Mouse (Mus musculus) small intestine, adult 2 months (tissue): ENCODE measurements around the gene Samd7. TPM values are rescaled to one million over a fixed set of nuclear protein-coding genes. Genes with fewer than 3 reads are reported as not detected.
A peak's percentile ranks its signal among the peaks of the same experiment; 100 is the strongest.

ENCODE experiments used
- H3K27ac ChIP-seq: fragments of 200-500 bp; 2 replicates; pipeline ENCODE4 v1.5.1; 2012; ENCODE audit warnings: low read depth, low read length, control low read depth, inconsistent platforms; ENCODE audit not compliant: insufficient read depth
- H3K27me3 ChIP-seq: fragments of 200-500 bp; 2 replicates; pipeline ENCODE4 v1.6.1; 2012; ENCODE audit warnings: mild to moderate bottlenecking, moderate library complexity, low read length, inconsistent platforms; ENCODE audit not compliant: control insufficient read depth, insufficient read depth
- H3K36me3 ChIP-seq: fragments of 200-500 bp; 2 replicates; pipeline ENCODE4 v1.6.1; 2012; ENCODE audit warnings: mild to moderate bottlenecking, low read length, control low read depth, inconsistent platforms; ENCODE audit not compliant: control insufficient read depth, insufficient read depth
- H3K4me1 ChIP-seq: fragments of 200-500 bp; 2 replicates; pipeline ENCODE4 v1.6.1; 2012; ENCODE audit warnings: low read length, inconsistent platforms, mixed read lengths; ENCODE audit not compliant: control insufficient read depth, insufficient read depth, insufficient read length
- H3K4me3 ChIP-seq: fragments of 200-500 bp; 2 replicates; pipeline ENCODE4 v1.5.1; 2012; ENCODE audit warnings: low read depth, mild to moderate bottlenecking, control low read depth, inconsistent platforms, low read length, moderate library complexity
- CTCF ChIP-seq: fragments of 200-500 bp; IDR thresholded peaks from 2 replicates; pipeline ENCODE4 v1.5.1; 2012; ENCODE audit warnings: low read depth, mild to moderate bottlenecking, control low read depth, inconsistent platforms, low read length, moderate library complexity, mixed read lengths; ENCODE audit not compliant: insufficient replicate concordance, insufficient read length; ENCODE audit errors: extremely low read depth
- POLR2A ChIP-seq: fragments of 200-500 bp; IDR thresholded peaks from 2 replicates; pipeline ENCODE4 v1.6.1; 2012; ENCODE audit warnings: low read depth, mild to moderate bottlenecking, control low read depth, inconsistent platforms, low read length, moderate library complexity
- WGBS: fragments of 180-500 bp; shearing (Covaris S2); methylation state at CpG from one replicate; pipeline ENCODE4 v1.1.7; 2018; 5-methylcytosine and 5-hydroxymethylcytosine counted together
- polyA plus RNA-seq: library from polyadenylated mRNA; depleted of rRNA; stranded (reverse); fragments of >200 nt; gene quantifications from 2 replicates; pipeline ENCODE4 v1.2.3, GENCODE M21; 2012; rRNA removed

The Samd7 gene
- polyA plus RNA-seq, 1 experiment: not detected

DNA sequence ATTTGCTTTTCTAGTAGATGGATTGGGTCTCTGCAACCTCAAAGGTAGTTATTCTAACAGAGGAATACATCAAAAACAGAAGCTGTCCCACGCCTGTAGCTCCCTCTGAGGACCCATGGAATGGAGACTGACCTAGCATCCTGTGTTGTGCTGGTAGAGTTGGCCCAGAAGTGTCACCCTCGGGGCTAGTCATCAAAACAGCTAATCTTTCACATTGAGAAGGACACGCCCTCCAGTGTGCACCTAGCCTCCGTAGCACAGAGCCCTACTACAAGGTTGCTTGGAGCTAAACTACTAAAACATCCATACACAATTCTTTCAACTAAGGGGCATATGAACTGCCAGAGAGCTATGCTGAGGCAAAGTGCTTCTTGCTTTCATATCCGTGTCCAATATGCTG lies 31.9 kb downstream of the Samd7 start:
- H3K4me3 ChIP-seq: no peak overlapping the region
- TF ChIP-seq POLR2A: no peak
- TF ChIP-seq CTCF: no peak
- no peaks in the 10 kb centered on the region; the same call in 1 of the 2 replicates for H3K4me1 ChIP-seq
- no peaks in the 10 kb centered on the region for H3K27me3 ChIP-seq
- no peaks in the 10 kb centered on the region for H3K36me3 ChIP-seq
- 44% methylated on average over 5 of the region's 5 CpGs for WGBS
- H3K27ac ChIP-seq: no peak overlapping the region

DNA sequence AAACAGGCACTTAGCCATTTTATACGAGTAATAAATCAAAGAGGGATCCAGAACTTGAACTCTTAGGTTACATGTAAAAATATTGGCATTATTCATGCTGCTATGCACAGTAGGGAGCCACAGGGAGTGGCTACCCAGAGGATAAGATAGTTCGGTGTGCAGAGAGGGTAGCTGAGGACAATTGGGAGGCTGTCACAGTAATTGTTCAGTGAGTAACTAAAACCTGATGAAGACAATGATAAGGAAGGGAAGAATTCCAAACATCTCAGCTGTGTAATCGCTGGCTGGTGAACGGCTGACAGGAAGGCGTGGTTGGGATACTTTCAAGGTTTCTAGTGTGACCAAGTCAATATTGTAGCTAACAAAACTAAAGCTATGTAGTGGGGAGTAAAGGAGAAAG lies 42.4 kb downstream of the Samd7 start:
- WGBS: 19% methylated on average over 5 of the region's 5 CpGs
- no peak overlapping the region for H3K27ac ChIP-seq
- H3K36me3 ChIP-seq: no peaks in the 10 kb centered on the region
- TF ChIP-seq CTCF (no peak), POLR2A (no peak)
- no peaks in the 10 kb centered on the region for H3K4me1 ChIP-seq
- H3K27me3 ChIP-seq: no peaks in the 10 kb centered on the region
- no peak overlapping the region for H3K4me3 ChIP-seq

DNA sequence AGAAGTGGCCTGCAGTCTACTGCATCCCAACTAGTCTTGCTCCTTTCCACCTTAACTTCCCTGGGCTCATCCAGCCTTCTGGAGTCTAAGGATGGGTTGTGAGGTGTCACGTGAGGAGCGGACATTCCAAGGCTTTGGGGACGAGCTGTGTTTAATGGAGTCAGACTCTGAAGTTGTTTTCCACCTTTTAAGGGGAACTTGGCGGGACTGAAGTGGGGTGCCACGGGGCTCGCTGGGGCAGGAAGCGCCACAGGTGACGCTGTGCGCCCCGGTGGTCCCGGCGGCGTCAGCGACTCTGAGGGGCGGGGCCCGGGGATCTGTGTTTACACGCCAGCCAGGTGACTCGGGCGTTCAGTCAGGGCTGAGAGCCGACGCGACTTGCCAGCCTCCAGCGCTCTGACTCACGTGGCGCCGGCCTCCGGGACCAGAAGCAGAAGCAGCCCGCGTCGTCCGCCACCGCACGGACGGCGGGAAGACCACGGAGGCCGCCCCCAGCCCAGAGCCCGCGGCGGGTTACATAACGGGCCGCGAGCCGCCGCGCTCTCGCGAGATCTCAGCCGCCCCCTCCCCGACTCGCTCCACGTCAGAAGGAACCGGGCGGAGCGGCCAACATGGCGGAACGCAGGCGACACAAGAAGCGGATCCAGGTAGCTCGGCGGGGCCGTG lies 46.8 kb downstream of the Samd7 start, which contains the start of gene Sec62:
Sec62 (plus strand) TSS at position 139 of the 666 bp plus-strand sequence.
- WGBS: under 1% methylated on average over 60 of the region's 62 CpGs
- Histone ChIP-seq H3K4me1 (no peaks in the 10 kb centered on the region), H3K4me3 (peak within 1 kb of the TSS; percentile 82), H3K27ac (peak within 1 kb of the TSS; percentile 80), H3K27me3 (no peaks in the 10 kb centered on the region), H3K36me3 (0 out of 2 replicates have a peak, but pooled peaks cover 1% of the 10 kb centered on the region)
- TF ChIP-seq POLR2A (peak; percentile 65), CTCF (peak; percentile 12; the same call in 1 of the 2 replicates)

DNA sequence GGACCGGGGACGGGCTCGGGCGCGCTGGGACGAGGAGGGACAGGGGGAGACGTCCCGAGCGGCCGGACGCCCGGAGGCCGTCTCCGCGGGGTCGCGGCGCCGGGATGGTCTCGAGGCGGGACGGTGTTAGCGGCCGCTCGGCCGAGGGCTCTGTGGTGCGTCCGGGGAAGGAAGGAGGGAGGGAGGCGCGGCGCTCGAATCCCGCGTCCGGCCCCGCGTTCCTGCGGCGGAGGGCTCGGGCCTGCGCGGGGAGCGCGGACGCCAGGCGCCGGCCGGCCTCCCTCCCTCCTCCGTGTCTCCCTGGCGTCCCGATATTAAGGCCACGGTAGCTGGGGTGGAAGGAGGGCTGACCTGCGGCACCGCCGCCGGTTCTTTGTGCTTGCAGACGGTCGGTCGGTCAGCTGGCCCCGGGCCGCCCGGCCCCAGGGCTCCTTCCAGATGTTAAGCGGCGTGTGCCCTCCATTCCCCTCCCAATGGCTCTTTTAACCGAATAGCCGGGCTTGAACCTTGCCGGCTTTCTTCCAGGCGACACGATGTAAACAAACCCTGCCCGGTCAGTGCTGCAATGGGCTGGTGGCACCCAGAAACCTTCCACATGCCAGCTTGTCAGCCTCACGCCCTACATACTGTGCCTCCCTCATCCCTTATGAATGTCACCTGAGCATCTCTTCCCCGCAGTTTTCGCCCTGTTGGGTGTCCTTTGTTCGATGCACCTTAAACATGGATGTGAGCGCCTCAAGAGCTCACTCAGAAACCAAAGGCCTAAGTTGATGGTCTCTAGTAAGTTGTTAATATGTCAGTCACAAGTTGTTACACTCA lies 47.5 kb downstream of the Samd7 start:
- no peak for TF ChIP-seq POLR2A
- TF ChIP-seq CTCF: no peak

DNA sequence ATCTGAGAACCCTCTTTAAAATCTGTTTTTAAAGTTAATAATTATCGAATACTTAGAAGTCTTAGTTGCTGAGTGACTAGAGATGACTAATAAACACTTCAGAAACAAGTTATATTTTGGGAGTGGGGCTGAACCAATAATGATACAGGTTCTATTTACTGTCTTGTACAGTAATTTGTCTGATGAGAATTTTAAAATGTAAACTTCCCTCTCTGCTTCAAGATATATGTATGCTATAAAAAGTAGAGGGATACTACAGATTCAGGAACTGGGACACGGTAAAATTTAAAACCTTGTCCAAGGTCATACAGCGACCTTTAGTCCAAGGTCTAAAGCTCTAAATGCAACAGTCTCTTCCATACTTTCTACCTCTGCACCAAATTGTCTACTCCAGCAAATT lies 56.1 kb downstream of the Samd7 start:
- Histone ChIP-seq H3K4me1 (no peaks in the 10 kb centered on the region), H3K27me3 (no peaks in the 10 kb centered on the region), H3K4me3 (no peak overlapping the region), H3K36me3 (peaks cover 24% of the 10 kb centered on the region), H3K27ac (no peak overlapping the region)
- 66% methylated on average over 3 of the region's 3 CpGs for WGBS
- no peak for TF ChIP-seq POLR2A
- no peak for TF ChIP-seq CTCF

More for the DNA sequence above, 47.5 kb downstream of the Samd7 start:
- Histone ChIP-seq H3K36me3 (0 out of 2 replicates have a peak, but pooled peaks cover 1% of the 10 kb centered on the region), H3K4me3 (peak overlapping the region; percentile 82), H3K4me1 (no peaks in the 10 kb centered on the region), H3K27ac (peak overlapping the region; percentile 27), H3K27me3 (no peaks in the 10 kb centered on the region)
- under 1% methylated on average over 74 of the region's 75 CpGs for WGBS

DNA sequence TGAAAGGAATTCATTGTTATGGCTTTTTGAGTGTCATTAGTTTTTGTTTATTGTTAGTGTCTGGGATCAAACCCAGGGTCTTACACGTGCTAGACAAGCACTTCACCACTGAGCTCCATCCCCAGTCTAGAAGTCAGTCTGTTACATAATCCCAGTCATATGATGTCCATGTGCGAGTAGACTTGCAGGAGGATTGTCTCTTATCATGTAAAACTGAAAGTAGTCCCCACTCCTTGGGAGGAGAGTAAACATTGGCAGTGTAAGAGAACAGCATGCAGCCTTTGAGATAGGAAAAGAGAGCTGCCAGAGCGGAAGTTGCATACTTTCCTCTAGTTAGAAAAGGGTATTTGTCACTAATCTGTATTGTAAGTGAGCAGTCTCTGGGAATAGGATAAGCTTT lies 66.8 kb downstream of the Samd7 start:
- WGBS: 20% methylated on average over 3 of the region's 3 CpGs
- Histone ChIP-seq H3K4me1 (no peaks in the 10 kb centered on the region), H3K36me3 (peaks cover 25% of the 10 kb centered on the region), H3K27me3 (no peaks in the 10 kb centered on the region), H3K4me3 (no peak overlapping the region), H3K27ac (no peak overlapping the region)
- TF ChIP-seq CTCF (no peak), POLR2A (no peak)

Other genes starting within 250 kb of the Samd7 start
- gene Mecom, start 198.3 kb upstream of the Samd7 start, polyA plus RNA-seq: 2.6 and 2.8 TPM in 2 replicates
- gene Actrt3, start 146.4 kb upstream of the Samd7 start, polyA plus RNA-seq: not detected in 2 replicates
- 2.1 and 4.3 TPM in 2 replicates for gene Mynn, start 144.2 kb upstream of the Samd7 start, polyA plus RNA-seq
- not detected in 2 replicates for gene Lrriq4, start 101.8 kb upstream of the Samd7 start, polyA plus RNA-seq
- gene Lrrc34, start 98.4 kb upstream of the Samd7 start, polyA plus RNA-seq: not detected in 2 replicates
- gene Lrrc31, start 46.5 kb upstream of the Samd7 start, polyA plus RNA-seq: 1.7 and 4.0 TPM in 2 replicates
- gene Sec62, start 46.6 kb downstream of the Samd7 start, polyA plus RNA-seq: 2.7 and 4.6 TPM in 2 replicates
- gene Gpr160, start 109.7 kb downstream of the Samd7 start, polyA plus RNA-seq: 19.1 and 35.8 TPM in 2 replicates
- 13.0 and 21.8 TPM in 2 replicates for gene Phc3, start 223.1 kb downstream of the Samd7 start, polyA plus RNA-seq
- gene Prkci, start 249.5 kb downstream of the Samd7 start, polyA plus RNA-seq: 4.9 and 7.0 TPM in 2 replicates